9 mouse cellular contexts compared by ENCODE assay signal in genomic region chr13:54384518-54384917, GRCm38 (mm10). TPM values are rescaled to one million over a fixed set of nuclear protein-coding genes. Genes with fewer than 3 reads are reported as not detected.
DNase-seq lines count a peak whose midpoint lies in the region; ATAC-seq lines count a peak whose summit lies in the region.
"Had no signal": no experiment of that assay in that cellular context is flagged by ENCODE, and none has a peak within 500 bp of the region (broad histone marks: within the 10 kb centered on the region; RNA-seq: fewer than 3 reads in every experiment).

No protein-coding gene starts in this region.

- no peak for ATAC-seq in heart, embryonic 13.5 days (ENCODE audit: extremely low read depth, insufficient number of reproducible peaks, low FRiP score, low TSS enrichment)
- ATAC-seq in lung, embryonic 15.5 days (ENCODE audit: borderline replicate concordance, extremely low read depth, low FRiP score, low TSS enrichment) = no peak
- no peak for ATAC-seq in midbrain, embryonic 15.5 days (replicated peaks)
- ATAC-seq: liver, embryonic 12.5 days had no signal

- DNase-seq in heart, adult 8-10 months (ENCODE audit: low spot score) = no peak
- DNase-seq in lung, postnatal 14 days = no peak
- DNase-seq in forebrain, embryonic 10.5 days (ENCODE audit: extremely low spot score, low spot score) = no peak
- DNase-seq in left cerebral cortex, adult 8-10 months (ENCODE audit: low spot score in 2 of 2) = no peak
- no peak for DNase-seq in adrenal gland, adult 8-10 months

- no peaks in the 10 kb centered on the region for H3K36me3 ChIP-seq in heart, embryonic 13.5 days
- no peaks in the 10 kb centered on the region for H3K36me3 ChIP-seq in lung, embryonic 15.5 days
- H3K36me3 ChIP-seq in forebrain, embryonic 10.5 days (replicated peaks) = 0 out of 2 replicates have a peak, but pooled peaks cover 3% of the 10 kb centered on the region
- H3K36me3 ChIP-seq in midbrain, embryonic 15.5 days (replicated peaks) = peaks cover 2% of the 10 kb centered on the region; the same call in 1 of the 2 replicates
- H3K36me3 ChIP-seq: liver, embryonic 12.5 days had no signal

- H3K9ac ChIP-seq in heart, embryonic 13.5 days = no peak overlapping the region
- H3K9ac ChIP-seq in lung, embryonic 15.5 days = no peak overlapping the region
- H3K9ac ChIP-seq in midbrain, embryonic 15.5 days = no peak overlapping the region
- H3K9ac ChIP-seq: liver, embryonic 12.5 days had no signal

- H3K4me2 ChIP-seq in heart, embryonic 13.5 days = peak overlapping the region; percentile 51
- H3K4me2 ChIP-seq in lung, embryonic 15.5 days = peak overlapping the region; percentile 49
- 0 out of 2 replicates have a peak overlapping the region, but pooled peaks have one; percentile 1 for H3K4me2 ChIP-seq in midbrain, embryonic 15.5 days
- H3K4me2 ChIP-seq: liver, embryonic 12.5 days had no signal

- WGBS in heart, embryonic 13.5 days = 22% methylated on average over 5 of the region's 5 CpGs
- WGBS in lung, embryonic 15.5 days = 14% methylated on average over 5 of the region's 5 CpGs
- WGBS in forebrain, embryonic 10.5 days = 46% methylated on average over 5 of the region's 5 CpGs
- WGBS in midbrain, embryonic 15.5 days = 35% methylated on average over 5 of the region's 5 CpGs

- peaks cover 44% of the 10 kb centered on the region for H3K27me3 ChIP-seq in heart, embryonic 13.5 days (replicated peaks)
- H3K27me3 ChIP-seq in lung, embryonic 15.5 days = no peaks in the 10 kb centered on the region
- H3K27me3 ChIP-seq in forebrain, embryonic 10.5 days (ENCODE audit: poor library complexity, severe bottlenecking) = peaks cover 3% of the 10 kb centered on the region; the same call in 1 of the 2 replicates
- H3K27me3 ChIP-seq in midbrain, embryonic 15.5 days (replicated peaks) = no peaks in the 10 kb centered on the region

- no peak overlapping the region for H3K27ac ChIP-seq in heart, embryonic 13.5 days (replicated peaks)
- no peak overlapping the region for H3K27ac ChIP-seq in lung, embryonic 15.5 days
- H3K27ac ChIP-seq in forebrain, embryonic 10.5 days = 0 out of 2 replicates have a peak overlapping the region, but pooled peaks have one; percentile 35
- peak overlapping the region; percentile 55; the same call in 1 of the 2 replicates for H3K27ac ChIP-seq in midbrain, embryonic 15.5 days
- H3K27ac ChIP-seq: liver, embryonic 12.5 days had no signal

- H3K9me3 ChIP-seq in heart, embryonic 13.5 days = no peaks in the 10 kb centered on the region
- no peaks in the 10 kb centered on the region for H3K9me3 ChIP-seq in lung, embryonic 15.5 days
- H3K9me3 ChIP-seq in forebrain, embryonic 10.5 days = no peaks in the 10 kb centered on the region
- no peaks in the 10 kb centered on the region for H3K9me3 ChIP-seq in midbrain, embryonic 15.5 days
- H3K9me3 ChIP-seq: liver, embryonic 12.5 days had no signal

- H3K4me3 ChIP-seq in heart, embryonic 13.5 days = 0 out of 2 replicates have a peak overlapping the region, but pooled peaks have one; percentile 18
- H3K4me3 ChIP-seq in lung, embryonic 15.5 days = 0 out of 2 replicates have a peak overlapping the region, but pooled peaks have one; percentile 0
- H3K4me3 ChIP-seq in forebrain, embryonic 10.5 days = no peak overlapping the region
- H3K4me3 ChIP-seq in midbrain, embryonic 15.5 days = no peak overlapping the region
- H3K4me3 ChIP-seq: liver, embryonic 12.5 days had no signal

- peaks cover 14% of the 10 kb centered on the region for H3K4me1 ChIP-seq in heart, embryonic 13.5 days
- peaks cover 13% of the 10 kb centered on the region for H3K4me1 ChIP-seq in lung, embryonic 15.5 days
- peaks cover 23% of the 10 kb centered on the region for H3K4me1 ChIP-seq in forebrain, embryonic 10.5 days
- peaks cover 19% of the 10 kb centered on the region for H3K4me1 ChIP-seq in midbrain, embryonic 15.5 days
- H3K4me1 ChIP-seq: liver, embryonic 12.5 days had no signal

RNA-seq across cellular contexts. Expression of gene Cplx2, which starts 13.4 kb away (rescaled TPM):
- 2.2 and 2.9 TPM in 2 replicates for polyA plus RNA-seq in heart, embryonic 13.5 days (2015; fragmentation: Nextera tagmentation; extraction: Ambion mirVana)
- total RNA-seq in heart, adult 8-10 months (2022) = 1 to 10 TPM; 2.0 to 3.0 (median 2.5) TPM
- 5.4 and 5.6 TPM in 2 replicates for polyA plus RNA-seq in lung, embryonic 15.5 days (2015; fragmentation: Nextera tagmentation; extraction: Ambion mirVana)
- polyA plus RNA-seq in forebrain, embryonic 10.5 days (2016; fragmentation: Nextera tagmentation; extraction: Ambion mirVana) = 5.5 TPM in 2 replicates
- polyA plus RNA-seq in midbrain, embryonic 15.5 days (2015; fragmentation: Nextera tagmentation; extraction: Ambion mirVana) = 31.1 and 32.8 TPM in 2 replicates
- total RNA-seq in left cerebral cortex, adult 8-10 months (2022) = 100 to 1,000 TPM; 781 to 858 (median 827) TPM
- 10 to 100 TPM; 20.8 to 47.3 (median 33.3) TPM for total RNA-seq in adrenal gland, adult 8-10 months (2022)

Comparison
In these comparisons a context has a peak if more than half of its experiments do, and no peak if none do; other contexts are left out.
1. H3K27ac ChIP-seq: peak in forebrain, embryonic 10.5 days (single experiment) and midbrain, embryonic 15.5 days (single experiment); none in heart, embryonic 13.5 days (single experiment) and lung, embryonic 15.5 days (single experiment).
2. H3K4me2 ChIP-seq: peak in every context shown above with its lines; median percentile 51 in heart, embryonic 13.5 days; 49 in lung, embryonic 15.5 days; 1 in midbrain, embryonic 15.5 days.
3. H3K4me3 ChIP-seq: peak in heart, embryonic 13.5 days (single experiment) and lung, embryonic 15.5 days (single experiment); none in forebrain, embryonic 10.5 days (single experiment) and midbrain, embryonic 15.5 days (single experiment).